Mouse (Mus musculus) lung, adult 2 months (tissue): ENCODE data around the gene Mcat.

ENCODE experiments used
- CTCF ChIP-seq: fragments of 200-500 bp; IDR thresholded peaks from 2 replicates; pipeline ENCODE4 v1.5.1; 2011; ENCODE audit warnings: mild to moderate bottlenecking, low read length, control low read depth; ENCODE audit not compliant: insufficient read depth
- POLR2A ChIP-seq: fragments of 200-500 bp; IDR thresholded peaks from 2 replicates; pipeline ENCODE4 v1.6.1; 2011; ENCODE audit warnings: low read depth, mild to moderate bottlenecking, control low read depth, low read length, borderline replicate concordance; ENCODE audit errors: extremely low read depth

- no peak for TF ChIP-seq POLR2A
- no peak for TF ChIP-seq CTCF
Measured at GRCm38 (mm10) chr15:83527092-83527437, 36.5 kb downstream of the Mcat start.
